Mouse (Mus musculus): ENCODE measurements around the gene Tjap1. TPM values are rescaled to one million over a fixed set of nuclear protein-coding genes. Genes with fewer than 3 reads are reported as not detected.

Tjap1 gene
- polyA plus RNA-seq, 1 experiment, result 98.7 TPM

- Histone ChIP-seq H3K27me3 (ENCODE audit: control insufficient read depth, insufficient read depth, low read length) (no peaks in the 10 kb centered on the region), H3K4me3 (ENCODE audit: control insufficient read depth, insufficient read depth, low read length) (no peak overlapping the region), H3K27ac (ENCODE audit: control insufficient read depth, insufficient read depth, low read length) (no peak overlapping the region), H3K4me1 (replicated peaks; ENCODE audit: control insufficient read depth, insufficient read depth, low read length) (no peaks in the 10 kb centered on the region), H3K36me3 (ENCODE audit: control insufficient read depth, insufficient read depth, low read length) (peaks cover 87% of the 10 kb centered on the region)
- 89% methylated on average over 3 of the region's 3 CpGs for WGBS
- TF ChIP-seq POLR2A (IDR thresholded peaks at IDR 0.05; ENCODE audit: control insufficient read depth, extremely low read depth, insufficient read depth, low read length, poor library complexity) (no peak), CTCF (IDR thresholded peaks at IDR 0.05; ENCODE audit: borderline replicate concordance, control insufficient read depth, extremely low read depth, insufficient read depth, low read length, poor library complexity) (no peak)
- no peak for DNase-seq
Measured at GRCm38 (mm10) chr17:46221601-46222000, 61.2 kb downstream of the Tjap1 start.

- Histone ChIP-seq H3K27ac (ENCODE audit: control insufficient read depth, insufficient read depth, low read length) (no peak overlapping the region), H3K27me3 (ENCODE audit: control insufficient read depth, insufficient read depth, low read length) (no peaks in the 10 kb centered on the region), H3K36me3 (ENCODE audit: control insufficient read depth, insufficient read depth, low read length) (peaks cover 67% of the 10 kb centered on the region), H3K4me1 (replicated peaks; ENCODE audit: control insufficient read depth, insufficient read depth, low read length) (no peaks in the 10 kb centered on the region), H3K4me3 (ENCODE audit: control insufficient read depth, insufficient read depth, low read length) (no peak overlapping the region)
- 98% methylated on average over 3 of the region's 3 CpGs for WGBS
- TF ChIP-seq CTCF (IDR thresholded peaks at IDR 0.05; ENCODE audit: borderline replicate concordance, control insufficient read depth, extremely low read depth, insufficient read depth, low read length, poor library complexity) (no peak), POLR2A (IDR thresholded peaks at IDR 0.05; ENCODE audit: control insufficient read depth, extremely low read depth, insufficient read depth, low read length, poor library complexity) (no peak)
- no peak for DNase-seq
Measured at GRCm38 (mm10) chr17:46210550-46210949, 72.3 kb downstream of the Tjap1 start.

Other genes starting within 250 kb of the Tjap1 start
- gene Mrps18a, start 172.0 kb downstream of the Tjap1 start, polyA plus RNA-seq (2012; rRNA removed), result 56.4 and 57.6 TPM in 2 replicates
- 1.2 and 2.6 TPM in 2 replicates for gene Rsph9, start 138.8 kb downstream of the Tjap1 start, polyA plus RNA-seq (2012; rRNA removed)
- gene Mad2l1bp, start 129.5 kb downstream of the Tjap1 start, polyA plus RNA-seq (2012; rRNA removed), result 40.9 and 43.2 TPM in 2 replicates
- 280 and 339 TPM in 2 replicates for gene Gtpbp2, start 122.0 kb downstream of the Tjap1 start, polyA plus RNA-seq (2012; rRNA removed)
- gene Polh, start 80.4 kb downstream of the Tjap1 start, polyA plus RNA-seq (2012; rRNA removed), result 18.4 and 20.4 TPM in 2 replicates
- gene Xpo5, start 80.2 kb downstream of the Tjap1 start, polyA plus RNA-seq (2012; rRNA removed), result 40.0 and 40.4 TPM in 2 replicates
- 52.6 and 60.6 TPM in 2 replicates for gene Polr1c, start 35.0 kb downstream of the Tjap1 start, polyA plus RNA-seq (2012; rRNA removed)
- gene Yipf3, start 34.9 kb downstream of the Tjap1 start, polyA plus RNA-seq (2012; rRNA removed), result 250 and 292 TPM in 2 replicates
- gene Lrrc73, start 29.5 kb downstream of the Tjap1 start, polyA plus RNA-seq (2012; rRNA removed), result 4.2 and 5.3 TPM in 2 replicates
- 8.5 and 11.3 TPM in 2 replicates for gene Dlk2, start 14.4 kb upstream of the Tjap1 start, polyA plus RNA-seq (2012; rRNA removed)
- 31.8 and 33.4 TPM in 2 replicates for gene Abcc10, start 45.3 kb upstream of the Tjap1 start, polyA plus RNA-seq (2012; rRNA removed)
- 18.3 and 20.7 TPM in 2 replicates for gene Zfp318, start 100.7 kb upstream of the Tjap1 start, polyA plus RNA-seq (2012; rRNA removed)
- gene Crip3, start 145.9 kb upstream of the Tjap1 start, polyA plus RNA-seq (2012; rRNA removed), result 348 and 429 TPM in 2 replicates
- gene Slc22a7, start 155.4 kb upstream of the Tjap1 start, polyA plus RNA-seq (2012; rRNA removed), result 1.2 and 3.3 TPM in 2 replicates
- 1.0 and 1.1 TPM in 2 replicates for gene Ttbk1, start 204.6 kb upstream of the Tjap1 start, polyA plus RNA-seq (2012; rRNA removed)
- gene Dnph1, start 213.7 kb upstream of the Tjap1 start, polyA plus RNA-seq (2012; rRNA removed), result 14.0 and 17.7 TPM in 2 replicates

Data from thymus, adult 2 months (tissue).